Mouse (Mus musculus) adrenal gland, postnatal 10 days (tissue): Measurements from ENCODE around the gene Rorb. TPM values are rescaled to one million over a fixed set of nuclear protein-coding genes. Genes with fewer than 3 reads are reported as not detected.

Source experiments
- DNase-seq: peaks from one replicate; pipeline ENCODE4 v3.0.0; 2021; ENCODE audit warnings: mixed read lengths
- total RNA-seq, 2 experiments: library from RNA; stranded (reverse); gene quantifications; 2 replicates each; pipeline ENCODE4 v1.2.3; 2021

The Rorb gene
- total RNA-seq, 2 experiments from 2014 or later, result 0.54 to 0.85 TPM

GRCm38 (mm10) chr19:19005144-19005543 is 105.9 kb downstream of the Rorb start:
- DNase-seq, result no peak

DNA sequence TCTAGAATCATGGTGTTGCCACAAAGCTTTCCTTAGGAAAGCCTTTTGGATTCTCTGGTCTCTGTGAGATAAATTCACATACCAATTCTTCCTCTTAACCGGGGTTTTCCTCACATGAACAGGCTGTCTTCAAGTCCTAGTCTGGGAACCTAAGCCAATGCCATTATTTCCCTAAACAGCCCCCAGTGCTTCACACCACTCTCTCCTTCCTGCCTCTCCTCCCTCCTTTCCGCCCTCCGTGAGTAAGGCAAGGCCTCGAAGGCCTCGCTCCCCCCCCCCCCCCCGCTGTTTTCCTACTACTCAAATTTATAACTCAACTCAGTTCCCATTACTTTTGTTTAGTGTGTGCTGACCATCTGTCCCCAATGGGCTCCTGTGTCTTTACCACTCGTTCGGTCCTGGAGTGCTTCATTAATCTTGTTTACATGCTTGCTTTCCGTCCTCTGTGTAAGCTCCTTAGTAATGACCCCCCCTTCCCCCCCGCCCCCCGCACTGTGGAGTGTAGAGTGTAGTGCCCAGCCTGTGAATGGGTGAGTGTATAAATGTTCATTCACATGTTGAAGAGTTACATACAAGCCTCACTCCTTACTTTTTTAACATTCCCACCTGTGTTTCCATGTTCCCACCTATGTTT is 106.9 kb downstream of the Rorb start:
- DNase-seq, result no peak

DNA sequence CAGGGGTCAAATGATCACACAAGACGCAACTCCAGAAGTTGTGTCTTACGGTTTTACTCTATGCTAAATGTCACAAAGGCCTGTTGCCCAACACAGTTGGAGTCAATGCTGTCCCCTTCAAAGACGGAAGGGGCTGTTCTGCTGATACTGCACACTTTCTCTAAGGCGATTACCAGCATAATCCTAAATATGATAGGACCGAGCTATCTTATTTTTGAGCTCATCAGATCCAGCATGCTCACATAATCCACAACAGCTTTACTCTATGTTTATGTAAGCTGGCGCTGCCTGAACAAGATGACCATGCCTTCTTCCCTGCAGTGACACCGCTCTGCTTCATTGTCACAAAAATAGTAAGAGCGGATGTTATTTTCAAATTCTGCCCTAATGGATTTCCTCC is 112.0 kb downstream of the Rorb start:
- DNase-seq, result no peak

- peak; percentile 10 for DNase-seq
These were observed 113.3 kb downstream of the Rorb start for GRCm38 (mm10) chr19:18997711-18998110.

GRCm38 (mm10) chr19:18979996-18980395 is 131.0 kb downstream of the Rorb start:
- peak; percentile 29 for DNase-seq

GRCm38 (mm10) chr19:18974796-18975660 is 136.0 kb downstream of the Rorb start:
- DNase-seq, result peak; percentile 33

DNA sequence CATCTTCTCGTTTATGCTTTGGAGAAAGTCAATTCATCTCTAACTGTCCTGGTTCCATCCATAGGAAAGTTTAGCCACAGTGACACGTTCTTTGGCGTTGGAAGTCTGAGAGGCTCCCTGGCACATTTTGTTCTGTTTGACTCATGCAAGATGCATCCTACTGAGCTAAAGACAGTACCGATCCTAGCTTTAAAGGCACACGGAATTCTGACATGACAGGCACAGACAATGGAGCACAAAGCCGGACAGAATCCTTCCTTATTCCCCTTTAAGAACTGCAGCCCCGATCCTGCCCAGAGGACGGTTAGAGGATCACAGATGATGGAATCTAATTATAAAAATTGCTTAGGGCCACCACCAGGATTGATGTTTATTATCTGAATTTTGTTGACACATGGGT is 141.6 kb downstream of the Rorb start:
- DNase-seq, result no peak

DNA sequence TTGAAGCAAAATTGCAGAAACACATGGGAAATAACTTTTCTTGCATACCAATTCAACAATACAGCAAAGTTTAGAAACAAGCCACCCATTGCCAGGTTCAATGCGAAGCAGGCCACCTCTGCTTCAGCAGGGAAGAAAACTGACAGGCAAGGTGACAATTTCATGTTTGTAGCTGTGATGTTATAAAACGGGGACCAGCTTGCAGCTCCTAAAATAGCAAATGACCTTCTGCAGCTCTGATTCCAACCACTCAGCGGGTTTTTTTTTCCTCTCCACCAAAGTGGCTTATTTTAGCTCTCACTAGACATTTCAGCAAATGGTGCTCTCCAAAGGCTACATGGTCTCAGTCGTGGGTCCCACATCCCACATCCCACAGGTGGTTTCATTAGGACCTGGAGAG is 143.7 kb downstream of the Rorb start:
- no peak for DNase-seq

- no peak for DNase-seq
These were observed 151.1 kb downstream of the Rorb start for GRCm38 (mm10) chr19:18959862-18960261.

- no peak for DNase-seq
These were observed 158.2 kb downstream of the Rorb start for GRCm38 (mm10) chr19:18952806-18953205.

DNA sequence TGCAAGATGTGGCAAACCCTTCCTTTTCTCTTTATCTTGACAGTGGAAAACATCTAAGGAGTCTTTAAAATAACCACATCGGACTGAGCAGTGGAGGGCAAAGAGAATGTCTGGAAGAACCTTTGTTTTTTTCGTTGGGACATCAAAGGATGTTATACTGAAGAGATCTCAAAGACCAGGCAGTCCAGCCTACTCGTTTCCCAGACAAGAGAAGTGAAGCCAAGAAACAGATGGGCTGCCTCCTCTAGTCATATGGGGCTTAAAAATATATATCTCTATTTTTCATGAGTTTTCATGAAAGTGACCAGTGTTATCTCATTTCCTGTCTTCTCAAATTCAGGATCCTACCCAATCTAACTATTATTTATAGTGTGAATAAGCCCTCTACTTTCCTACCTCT is 163.8 kb downstream of the Rorb start:
- DNase-seq, result no peak

DNA sequence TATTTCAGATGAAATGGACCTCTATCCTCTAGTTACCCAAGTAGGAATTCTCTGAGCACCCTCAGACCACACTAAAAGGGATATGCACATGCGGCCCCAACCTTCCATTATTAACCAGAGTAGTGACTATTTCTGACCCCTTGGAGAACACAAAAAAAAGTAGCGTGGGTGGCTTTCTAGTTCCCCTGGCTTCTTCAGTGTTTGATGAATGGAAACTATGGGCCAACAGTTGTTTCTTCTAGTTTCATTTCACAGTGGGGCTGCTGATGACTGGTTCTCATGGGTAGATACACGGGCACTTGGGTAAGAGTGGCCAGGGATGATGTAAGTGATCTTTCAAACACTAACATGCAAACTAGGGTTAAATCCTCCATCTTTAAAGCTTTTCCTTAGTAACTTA is 165.7 kb downstream of the Rorb start:
- DNase-seq, result no peak

- no peak for DNase-seq
These were observed 169.6 kb downstream of the Rorb start for GRCm38 (mm10) chr19:18941391-18941790.

- DNase-seq, result peak; percentile 64
These were observed 199.1 kb downstream of the Rorb start for GRCm38 (mm10) chr19:18911755-18912340.

DNA sequence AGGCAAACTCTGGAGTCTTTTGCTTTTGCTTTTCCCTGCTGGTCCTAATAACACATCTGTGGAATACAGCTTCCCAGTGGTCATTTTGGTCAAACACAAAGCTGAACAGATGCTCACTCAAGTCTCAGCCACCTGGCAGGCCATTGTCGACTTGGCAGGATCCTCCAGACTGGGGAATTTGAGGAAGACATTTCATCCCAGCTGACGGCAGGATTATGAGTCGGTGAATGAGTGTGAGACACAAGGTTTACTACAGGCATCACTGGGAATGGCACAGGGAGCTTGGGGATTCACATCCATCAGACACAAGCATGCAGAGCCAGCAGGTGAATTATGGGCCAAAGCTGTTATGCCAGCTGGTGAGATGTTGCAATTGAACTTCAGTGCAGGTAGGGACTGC is 201.4 kb downstream of the Rorb start:
- DNase-seq, result no peak

GRCm38 (mm10) chr19:18905511-18905910 is 205.5 kb downstream of the Rorb start:
- no peak for DNase-seq

- no peak for DNase-seq
These were observed 208.3 kb downstream of the Rorb start for GRCm38 (mm10) chr19:18902694-18903067.

DNA sequence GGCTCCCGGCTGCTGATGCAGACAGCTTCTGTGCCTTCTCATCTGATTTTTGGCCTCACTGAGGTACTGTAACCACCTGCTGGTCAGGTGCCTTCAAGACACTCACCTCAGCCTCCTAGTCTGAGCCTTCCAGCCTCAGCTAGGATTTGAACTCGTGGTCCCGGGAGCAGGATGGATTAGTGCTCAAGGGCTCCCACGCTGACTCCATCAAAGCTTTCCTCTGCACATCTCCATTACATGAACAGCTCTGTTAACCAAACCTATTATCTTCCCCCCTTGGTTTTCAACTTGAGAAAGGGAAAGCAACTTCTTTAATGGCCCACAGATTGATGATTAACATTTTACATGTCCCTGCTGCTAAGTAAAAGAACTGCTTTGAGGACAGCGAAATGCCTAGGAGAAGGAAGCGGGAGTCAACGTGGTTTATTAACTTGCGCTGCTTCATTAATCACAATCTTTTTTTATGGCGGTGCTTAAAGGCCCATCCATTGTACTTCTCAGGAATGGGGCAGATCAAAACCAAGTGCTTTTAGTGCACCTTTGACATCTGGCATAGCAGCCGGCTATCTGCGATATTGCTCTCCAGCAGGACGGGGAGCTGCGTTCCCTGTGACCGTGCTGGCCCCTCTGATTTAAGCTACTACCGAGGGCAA is 208.8 kb downstream of the Rorb start:
- no peak for DNase-seq

- DNase-seq, result no peak
These were observed 212.8 kb downstream of the Rorb start for GRCm38 (mm10) chr19:18898238-18898637.

DNA sequence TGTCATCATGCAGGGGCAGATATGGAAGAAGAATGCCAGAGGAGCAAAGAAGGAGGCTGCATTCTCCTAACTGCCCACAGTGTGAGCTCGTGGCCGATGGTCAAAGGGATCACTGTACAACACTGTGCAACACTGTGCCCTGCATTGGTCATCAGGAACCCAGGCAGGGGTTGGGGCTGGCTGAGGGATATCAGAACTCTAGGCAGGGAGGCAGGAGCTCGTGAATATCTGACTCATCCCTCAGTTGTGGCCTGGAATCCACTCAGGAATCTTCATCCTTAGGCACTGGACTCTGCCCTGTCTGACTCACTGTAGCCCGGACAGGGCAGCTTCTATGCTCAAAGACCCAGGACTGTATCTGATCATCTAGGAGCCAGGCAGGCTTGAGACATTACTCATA is 220.8 kb downstream of the Rorb start:
- DNase-seq, result no peak

DNA sequence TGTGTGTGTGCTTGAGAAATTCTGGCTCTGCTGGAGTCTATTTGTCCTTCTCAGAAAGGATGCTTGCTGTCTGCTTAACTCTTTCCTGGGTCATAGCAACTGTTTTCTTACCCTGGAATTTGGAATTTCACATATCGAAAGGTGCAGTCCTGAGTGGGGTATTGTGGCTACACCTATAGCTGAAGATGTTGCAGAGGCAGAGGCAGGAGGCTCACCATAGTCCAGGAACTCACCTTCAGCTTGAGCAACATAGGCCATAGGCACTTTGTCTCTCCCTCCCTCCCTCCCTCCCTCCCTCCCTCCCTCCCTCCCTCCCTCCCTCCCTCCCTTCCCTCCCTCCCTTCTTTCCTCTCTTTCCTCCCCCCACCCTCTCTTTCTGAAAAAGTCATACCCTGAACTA is 221.4 kb downstream of the Rorb start:
- no peak for DNase-seq

GRCm38 (mm10) chr19:18889117-18889627 is 221.8 kb downstream of the Rorb start:
- DNase-seq, result peak; percentile 29
